Mouse (Mus musculus) limb, embryonic 15.5 days (tissue): Measurements from ENCODE around the gene Ifna1. TPM values are rescaled to one million over a fixed set of nuclear protein-coding genes. Genes with fewer than 3 reads are reported as not detected.

Source experiments
- ATAC-seq: fragments of 200-750 bp; cut with Nextera tagmentation; 2 replicates; pipeline ENCODE4 v1.8.0; 2017; ENCODE audit warnings: low read depth, moderate TSS enrichment; ENCODE audit not compliant: insufficient number of reproducible peaks, low FRiP score, low TSS enrichment
- H3K27ac ChIP-seq: fragments of 300-500 bp; sonication (generic); 2 replicates; pipeline ENCODE4 v1.5.1; 2015; ENCODE audit warnings: moderate library complexity, mild to moderate bottlenecking, inconsistent platforms
- H3K27me3 ChIP-seq: fragments of 300-500 bp; sonication (generic); 2 replicates; pipeline ENCODE4 v1.6.1; 2015; ENCODE audit warnings: inconsistent platforms
- H3K36me3 ChIP-seq: fragments of 300-500 bp; sonication (generic); 2 replicates; pipeline ENCODE4 v1.6.1; 2015; ENCODE audit warnings: inconsistent platforms
- H3K4me1 ChIP-seq: fragments of 300-500 bp; sonication (generic); 2 replicates; pipeline ENCODE4 v1.6.1; 2015; ENCODE audit warnings: inconsistent platforms
- H3K4me2 ChIP-seq: fragments of 300-500 bp; sonication (generic); 2 replicates; pipeline ENCODE4 v1.6.1; 2015; ENCODE audit warnings: mild to moderate bottlenecking, inconsistent platforms
- H3K4me3 ChIP-seq: fragments of 300-500 bp; sonication (generic); 2 replicates; pipeline ENCODE4 v1.5.1; 2015; ENCODE audit warnings: mild to moderate bottlenecking, inconsistent platforms
- H3K9ac ChIP-seq: fragments of 300-500 bp; sonication (generic); 2 replicates; pipeline ENCODE4 v1.6.1; 2015; ENCODE audit warnings: inconsistent platforms
- H3K9me3 ChIP-seq: fragments of 300-500 bp; sonication (generic); 2 replicates; pipeline ENCODE4 v1.6.1; 2016; ENCODE audit warnings: inconsistent platforms
- WGBS: fragments of 180-500 bp; shearing (Covaris S2); methylation state at CpG from one replicate; pipeline ENCODE4 v1.1.7; 2015; 5-methylcytosine and 5-hydroxymethylcytosine counted together
- polyA plus RNA-seq: library from polyadenylated mRNA; unstranded; fragments of >200 nt; fragmentation: Nextera tagmentation; extraction: Ambion mirVana; gene quantifications from 2 replicates; pipeline ENCODE4 v1.2.1, GENCODE M21; 2015

The Ifna1 gene
- polyA plus RNA-seq, 1 experiment from 2014 or later: not detected

DNA sequence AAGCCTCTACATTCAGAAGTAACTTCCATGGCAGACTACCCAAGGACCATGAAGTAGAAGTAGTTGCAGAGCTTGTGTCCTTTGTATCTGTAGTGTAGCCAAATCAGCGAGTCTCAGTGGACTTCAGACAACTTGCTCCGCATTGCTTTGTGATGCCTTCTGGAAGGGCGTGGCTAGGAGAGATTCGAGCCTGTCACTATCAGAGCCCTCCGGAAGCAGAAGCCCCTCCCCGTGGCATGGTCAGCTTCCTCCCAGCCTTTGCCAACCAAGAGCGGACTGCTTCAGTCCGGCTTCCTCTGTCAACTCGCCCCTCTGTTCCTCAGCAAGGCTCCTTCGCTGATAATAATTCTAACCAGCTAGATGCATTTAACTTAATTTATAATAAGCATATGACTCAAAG is 28.4 kb downstream of the Ifna1 start:
- no peaks in the 10 kb centered on the region for H3K36me3 ChIP-seq
- H3K27me3 ChIP-seq: no peaks in the 10 kb centered on the region
- no peak overlapping the region for H3K4me2 ChIP-seq
- H3K9me3 ChIP-seq: no peaks in the 10 kb centered on the region
- no peaks in the 10 kb centered on the region for H3K4me1 ChIP-seq
- no peak for ATAC-seq
- no peak overlapping the region for H3K4me3 ChIP-seq
- no peak overlapping the region for H3K27ac ChIP-seq
- WGBS: 45% methylated on average over 10 of the region's 10 CpGs
- no peak overlapping the region for H3K9ac ChIP-seq

DNA sequence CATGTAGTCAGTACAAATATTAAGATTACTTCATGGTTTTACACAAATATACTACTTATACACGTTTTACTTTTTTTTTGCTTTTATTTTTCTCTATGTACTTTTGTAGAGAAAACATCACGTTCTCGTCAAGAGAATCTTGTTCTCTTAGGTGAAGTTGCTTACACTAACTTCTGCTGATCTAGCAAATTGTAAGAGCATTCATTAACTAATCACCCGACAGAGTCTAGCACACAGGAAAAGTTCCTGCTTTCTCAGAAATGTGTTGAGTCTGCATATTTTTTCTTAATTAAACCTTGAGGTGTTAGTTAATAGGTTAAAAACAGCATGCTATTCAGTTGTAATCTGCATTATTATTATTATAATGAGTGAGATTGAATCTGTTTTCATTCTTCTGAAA is 28.9 kb downstream of the Ifna1 start:
- Histone ChIP-seq H3K9me3 (no peaks in the 10 kb centered on the region), H3K4me1 (no peaks in the 10 kb centered on the region), H3K36me3 (no peaks in the 10 kb centered on the region), H3K4me3 (no peak overlapping the region), H3K4me2 (no peak overlapping the region), H3K9ac (no peak overlapping the region), H3K27ac (no peak overlapping the region), H3K27me3 (no peaks in the 10 kb centered on the region)
- ATAC-seq: no peak
- WGBS: 70% methylated on average over 4 of the region's 4 CpGs

DNA sequence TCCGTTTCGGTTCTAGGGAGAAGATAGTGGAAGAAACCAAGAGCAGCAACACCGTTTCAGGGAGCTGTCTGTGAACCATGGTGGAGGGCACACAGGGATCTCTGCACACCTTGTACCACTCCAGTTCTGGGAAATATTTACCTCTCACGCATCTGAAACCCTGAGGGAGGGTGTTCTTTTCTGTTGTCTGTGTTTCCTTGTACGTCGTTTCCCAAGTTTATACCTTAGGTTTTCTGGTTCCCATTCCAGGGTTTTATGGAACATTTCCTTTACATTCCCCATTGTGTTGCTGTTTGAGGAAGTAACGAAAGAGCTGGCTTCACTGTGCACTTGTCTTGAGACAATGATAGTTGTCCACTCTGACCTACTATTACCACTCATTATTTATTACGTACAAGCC is 30.2 kb downstream of the Ifna1 start, which contains the start of gene Ifne:
Ifne (minus strand) TSS at position 101 of the 400 bp plus-strand sequence.
- no peaks in the 10 kb centered on the region for H3K27me3 ChIP-seq
- WGBS: 77% methylated on average over 8 of the region's 8 CpGs
- no peaks in the 10 kb centered on the region for H3K9me3 ChIP-seq
- H3K4me3 ChIP-seq: no peak within 1 kb of the TSS
- no peaks in the 10 kb centered on the region for H3K36me3 ChIP-seq
- no peak within 1 kb of the TSS for H3K9ac ChIP-seq
- no peak within 1 kb of the TSS for H3K27ac ChIP-seq
- no peak within 1 kb of the TSS for H3K4me2 ChIP-seq
- no peaks in the 10 kb centered on the region for H3K4me1 ChIP-seq
- ATAC-seq: no peak

DNA sequence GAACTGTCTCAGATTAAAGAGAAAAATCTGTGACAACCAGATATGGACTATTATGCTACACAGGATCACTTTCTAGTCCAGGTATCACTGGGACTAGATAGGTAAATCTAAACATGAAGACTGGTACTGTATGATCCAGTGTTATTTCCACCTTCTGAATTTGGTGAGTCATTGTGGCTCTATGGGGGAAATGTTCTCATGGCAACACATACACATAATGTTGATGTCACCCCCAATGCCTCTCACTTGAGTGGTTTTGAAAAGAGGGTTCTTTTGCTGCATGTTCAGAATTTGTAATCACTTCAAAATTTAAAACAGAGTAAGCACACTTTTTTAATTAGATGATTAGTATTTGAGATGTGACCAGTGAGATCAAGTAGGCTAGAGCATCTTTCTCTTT is 38.3 kb downstream of the Ifna1 start:
- no peak for ATAC-seq
- no peak overlapping the region for H3K4me2 ChIP-seq
- H3K27me3 ChIP-seq: no peaks in the 10 kb centered on the region
- no peaks in the 10 kb centered on the region for H3K4me1 ChIP-seq
- H3K9me3 ChIP-seq: no peaks in the 10 kb centered on the region
- H3K9ac ChIP-seq: no peak overlapping the region
- H3K27ac ChIP-seq: no peak overlapping the region
- no peaks in the 10 kb centered on the region for H3K36me3 ChIP-seq
- H3K4me3 ChIP-seq: no peak overlapping the region

DNA sequence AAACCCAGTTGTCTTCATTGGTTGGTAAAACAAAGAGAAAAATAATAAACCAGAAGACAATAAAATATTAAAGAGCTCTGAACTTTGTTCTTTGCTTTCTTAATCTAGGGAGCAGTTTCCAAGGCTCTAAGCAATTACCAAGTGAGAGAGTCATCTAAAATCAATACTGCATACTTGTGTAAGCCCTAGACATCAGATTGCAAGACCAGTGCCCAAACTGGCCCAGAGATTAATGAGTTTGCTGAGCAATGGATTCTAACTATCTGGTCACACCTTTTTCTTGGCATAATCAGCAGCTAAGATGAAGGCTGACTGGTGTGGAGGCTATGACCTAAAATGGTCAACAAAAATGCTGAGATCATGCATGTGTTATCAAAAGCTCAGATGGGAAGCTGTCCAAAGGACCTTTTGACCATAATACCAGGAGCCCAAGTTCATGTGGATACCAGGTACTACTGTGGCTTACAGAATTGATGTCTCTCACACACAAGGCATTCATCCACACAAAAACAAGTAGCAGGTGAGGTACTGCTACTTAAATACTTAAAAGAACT is 43.4 kb downstream of the Ifna1 start:
- no peak for ATAC-seq
- no peak overlapping the region for H3K4me2 ChIP-seq
- no peaks in the 10 kb centered on the region for H3K4me1 ChIP-seq
- no peaks in the 10 kb centered on the region for H3K36me3 ChIP-seq
- no peak overlapping the region for H3K4me3 ChIP-seq
- H3K27me3 ChIP-seq: no peaks in the 10 kb centered on the region
- no peak overlapping the region for H3K27ac ChIP-seq
- H3K9me3 ChIP-seq: no peaks in the 10 kb centered on the region
- H3K9ac ChIP-seq: no peak overlapping the region

Other genes with a start within 250 kb of the Ifna1 start
- gene Ifna12, start 246.7 kb upstream of the Ifna1 start, polyA plus RNA-seq: not detected in 2 replicates
- gene C87499, start 215.7 kb upstream of the Ifna1 start, polyA plus RNA-seq: not detected in 2 replicates
- gene Ifna13, start 205.6 kb upstream of the Ifna1 start, polyA plus RNA-seq: not detected in 2 replicates
- gene Ifna16, start 173.2 kb upstream of the Ifna1 start, polyA plus RNA-seq: not detected in 2 replicates
- gene Ifna2, start 166.2 kb upstream of the Ifna1 start, polyA plus RNA-seq: not detected in 2 replicates
- gene Ifnab, start 158.7 kb upstream of the Ifna1 start, polyA plus RNA-seq: not detected in 2 replicates
- 0.56 and 1.1 TPM in 2 replicates for gene Gm26566, start 128.3 kb upstream of the Ifna1 start, polyA plus RNA-seq
- 93.3 and 105 TPM in 2 replicates for gene Klhl9, start 127.6 kb upstream of the Ifna1 start, polyA plus RNA-seq
- not detected in 2 replicates for gene Gm13271, start 95.2 kb upstream of the Ifna1 start, polyA plus RNA-seq
- 0.36 and 0.60 TPM in 2 replicates for gene Gm13283, start 90.0 kb upstream of the Ifna1 start, polyA plus RNA-seq
- gene Gm13290, start 76.3 kb upstream of the Ifna1 start, polyA plus RNA-seq: 0.76 and 0.87 TPM in 2 replicates
- gene Gm13289, start 73.2 kb upstream of the Ifna1 start, polyA plus RNA-seq: not detected in 2 replicates
- not detected in 2 replicates for gene Gm13272, start 70.2 kb upstream of the Ifna1 start, polyA plus RNA-seq
- 0.26 and 0.37 TPM in 2 replicates for gene Ifnz, start 68.0 kb upstream of the Ifna1 start, polyA plus RNA-seq
- gene Gm13276, start 64.4 kb upstream of the Ifna1 start, polyA plus RNA-seq: not detected in 2 replicates
- not detected in 2 replicates for gene Gm13277, start 61.5 kb upstream of the Ifna1 start, polyA plus RNA-seq
- gene Gm13278, start 58.5 kb upstream of the Ifna1 start, polyA plus RNA-seq: not detected in 2 replicates
- gene Gm13275, start 55.6 kb upstream of the Ifna1 start, polyA plus RNA-seq: not detected in 2 replicates
- gene Gm13279, start 52.7 kb upstream of the Ifna1 start, polyA plus RNA-seq: not detected in 2 replicates
- 0.93 and 1.4 TPM in 2 replicates for gene Gm13285, start 50.4 kb upstream of the Ifna1 start, polyA plus RNA-seq
- gene Gm13287, start 46.8 kb upstream of the Ifna1 start, polyA plus RNA-seq: 0.36 TPM in 1 of 2 replicates, not detected in the other
- gene Gm13288, start 44.6 kb upstream of the Ifna1 start, polyA plus RNA-seq: 0.15 TPM in 1 of 2 replicates, not detected in the other
- gene Ifna7, start 33.9 kb upstream of the Ifna1 start, polyA plus RNA-seq: not detected in 2 replicates
- not detected in 2 replicates for gene Ifna11, start 30.1 kb upstream of the Ifna1 start, polyA plus RNA-seq
- not detected in 2 replicates for gene Ifna6, start 22.7 kb upstream of the Ifna1 start, polyA plus RNA-seq
- not detected in 2 replicates for gene Ifna5, start 14.6 kb upstream of the Ifna1 start, polyA plus RNA-seq
- not detected in 2 replicates for gene Ifna4, start 8.2 kb upstream of the Ifna1 start, polyA plus RNA-seq
- not detected in 2 replicates for gene Ifne, start 30.1 kb downstream of the Ifna1 start, polyA plus RNA-seq